Mouse (Mus musculus) heart, embryonic 16.5 days (tissue): ENCODE results near the gene Znrf3. TPM values are rescaled to one million over a fixed set of nuclear protein-coding genes. Genes with fewer than 3 reads are reported as not detected.

Experiments
- ATAC-seq: fragments of 200-750 bp; cut with Nextera tagmentation; replicated peaks from 2 replicates; pipeline ENCODE4 v1.8.0; 2017; ENCODE audit warnings: moderate number of reproducible peaks; ENCODE audit not compliant: insufficient read depth, low FRiP score; ENCODE audit errors: extremely low read depth
- H3K27ac ChIP-seq: fragments of 300-500 bp; sonication (generic); 2 replicates; pipeline ENCODE4 v1.5.1; 2014; ENCODE audit warnings: mild to moderate bottlenecking, low read length, control low read depth, moderate library complexity
- H3K27me3 ChIP-seq: fragments of 300-500 bp; sonication (generic); 2 replicates; pipeline ENCODE4 v1.6.1; 2014; ENCODE audit warnings: low read length, mixed read lengths; ENCODE audit not compliant: control insufficient read depth, insufficient read depth
- H3K36me3 ChIP-seq: fragments of 300-500 bp; sonication (generic); 2 replicates; pipeline ENCODE4 v1.6.1; 2014; ENCODE audit not compliant: control insufficient read depth, insufficient read depth
- H3K4me1 ChIP-seq: fragments of 300-500 bp; sonication (generic); 2 replicates; pipeline ENCODE4 v1.6.1; 2014; ENCODE audit warnings: low read length, mixed read lengths; ENCODE audit not compliant: control insufficient read depth, insufficient read depth
- H3K4me2 ChIP-seq: fragments of 300-500 bp; sonication (generic); 2 replicates; pipeline ENCODE4 v1.6.1; 2014; ENCODE audit warnings: low read depth, mild to moderate bottlenecking, control low read depth, low read length
- H3K4me3 ChIP-seq: fragments of 300-500 bp; sonication (generic); 2 replicates; pipeline ENCODE4 v1.5.1; 2014; ENCODE audit warnings: mild to moderate bottlenecking, control low read depth, low read length
- H3K9ac ChIP-seq: fragments of 300-500 bp; sonication (generic); 2 replicates; pipeline ENCODE4 v1.6.1; 2014; ENCODE audit warnings: low read length, control low read depth
- H3K9me3 ChIP-seq: fragments of 300-500 bp; sonication (generic); replicated peaks from 2 replicates; pipeline ENCODE4 v1.6.1; 2016; ENCODE audit warnings: low read length; ENCODE audit not compliant: control insufficient read depth
- WGBS: fragments of 180-500 bp; shearing (Covaris S2); extraction: QIAGEN DNeasy Blood & Tissue Kit; methylation state at CpG from one replicate; pipeline ENCODE4 v1.1.7; 2014; 5-methylcytosine and 5-hydroxymethylcytosine counted together
- polyA plus RNA-seq: library from polyadenylated mRNA; unstranded; fragments of >200 nt; fragmentation: Nextera tagmentation; extraction: Ambion mirVana; gene quantifications from 2 replicates; pipeline ENCODE4 v1.2.1, GENCODE M21; 2015

Gene Znrf3
- polyA plus RNA-seq, 1 experiment from 2014 or later: 7.3 TPM

DNA sequence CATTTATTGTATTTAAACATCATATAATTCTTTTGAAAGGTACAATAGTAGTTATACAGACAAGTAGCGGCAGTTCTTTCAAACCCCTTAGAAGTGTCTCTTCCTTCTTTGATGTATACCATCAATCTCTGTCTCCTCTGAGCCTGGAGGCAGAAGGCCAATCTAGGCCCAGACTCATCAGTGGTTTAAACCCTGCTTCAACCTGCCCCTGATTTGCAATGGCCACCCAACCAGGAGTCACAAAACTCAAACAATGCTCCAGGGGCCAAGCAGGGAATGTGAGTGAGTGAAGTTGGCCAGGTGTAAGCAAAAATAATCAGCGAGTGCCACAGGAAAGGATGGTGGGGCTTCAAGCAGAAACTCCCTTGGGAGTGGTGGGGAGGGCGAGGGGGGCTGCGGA is 6.1 kb upstream of the Znrf3 start:
- H3K36me3 ChIP-seq: no peaks in the 10 kb centered on the region
- no peak overlapping the region for H3K9ac ChIP-seq
- H3K27me3 ChIP-seq: no peaks in the 10 kb centered on the region; the same call in 1 of the 2 replicates
- no peak overlapping the region for H3K4me3 ChIP-seq
- no peak overlapping the region for H3K4me2 ChIP-seq
- H3K27ac ChIP-seq: no peak overlapping the region
- ATAC-seq: no peak
- no peaks in the 10 kb centered on the region; the same call in 1 of the 2 replicates for H3K4me1 ChIP-seq
- 78% methylated on average over 4 of the region's 4 CpGs for WGBS
- no peaks in the 10 kb centered on the region for H3K9me3 ChIP-seq

DNA sequence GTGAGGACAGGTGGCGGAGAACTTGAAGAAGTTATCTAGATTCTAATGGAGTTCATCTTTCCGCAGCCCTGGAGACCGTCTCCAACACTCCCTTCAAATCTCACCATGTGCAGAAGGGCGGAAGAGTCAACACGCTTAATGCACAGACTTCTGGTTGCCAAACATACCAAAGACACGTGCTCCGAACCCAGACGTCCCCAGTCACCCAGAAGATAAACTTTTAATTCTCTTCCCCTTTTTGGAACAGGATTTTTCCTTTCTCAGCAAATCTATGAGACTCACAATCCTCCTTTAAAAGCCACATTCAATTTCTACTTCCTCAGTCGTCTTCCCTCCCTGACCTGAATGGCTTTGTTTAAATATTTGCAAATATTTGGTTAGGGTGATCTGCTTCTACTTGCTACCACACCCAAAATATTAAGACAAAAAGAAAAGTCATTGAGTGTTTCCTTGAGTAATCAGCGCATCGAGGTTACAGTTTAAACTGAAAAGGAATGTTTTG is 856 bp upstream of the Znrf3 start:
- H3K4me1 ChIP-seq: peaks cover 21% of the 10 kb centered on the region
- no peaks in the 10 kb centered on the region for H3K36me3 ChIP-seq
- peak overlapping the region; percentile 88 for H3K4me3 ChIP-seq
- peak overlapping the region; percentile 82 for H3K4me2 ChIP-seq
- WGBS: 19% methylated on average over 11 of the region's 11 CpGs
- peak overlapping the region; percentile 66 for H3K9ac ChIP-seq
- no peak; the same call in 1 of the 2 replicates for ATAC-seq
- H3K9me3 ChIP-seq: no peaks in the 10 kb centered on the region
- H3K27me3 ChIP-seq: no peaks in the 10 kb centered on the region; the same call in 1 of the 2 replicates
- H3K27ac ChIP-seq: peak overlapping the region; percentile 47; the same call in 1 of the 2 replicates

DNA sequence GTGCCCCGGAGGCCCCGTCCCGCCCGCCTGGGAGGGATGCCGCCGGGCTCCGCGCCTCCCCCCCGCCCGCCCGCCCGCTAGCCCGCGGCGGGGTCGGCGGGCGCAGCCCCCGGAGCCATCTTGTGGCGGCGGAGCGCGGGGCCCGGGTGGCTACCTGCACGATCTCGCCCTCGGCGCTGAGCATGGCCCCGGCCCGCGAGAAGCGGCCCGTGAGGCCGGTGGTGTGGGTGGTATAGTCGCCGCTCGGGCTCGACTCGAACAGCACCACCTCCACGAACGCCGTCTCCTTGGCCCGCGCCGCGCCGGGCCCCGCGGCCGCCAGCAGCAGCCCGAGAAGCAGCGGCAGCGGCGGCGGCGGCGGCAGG is 431 bp downstream of the Znrf3 start:
- Histone ChIP-seq H3K27ac (peak overlapping the region; percentile 78), H3K4me3 (peak overlapping the region; percentile 88), H3K4me1 (peaks cover 21% of the 10 kb centered on the region), H3K4me2 (peak overlapping the region; percentile 82), H3K9ac (peak overlapping the region; percentile 92), H3K27me3 (no peaks in the 10 kb centered on the region; the same call in 1 of the 2 replicates), H3K36me3 (no peaks in the 10 kb centered on the region), H3K9me3 (no peaks in the 10 kb centered on the region)
- peak; percentile 49 for ATAC-seq
- WGBS: under 1% methylated on average over 49 of the region's 57 CpGs

DNA sequence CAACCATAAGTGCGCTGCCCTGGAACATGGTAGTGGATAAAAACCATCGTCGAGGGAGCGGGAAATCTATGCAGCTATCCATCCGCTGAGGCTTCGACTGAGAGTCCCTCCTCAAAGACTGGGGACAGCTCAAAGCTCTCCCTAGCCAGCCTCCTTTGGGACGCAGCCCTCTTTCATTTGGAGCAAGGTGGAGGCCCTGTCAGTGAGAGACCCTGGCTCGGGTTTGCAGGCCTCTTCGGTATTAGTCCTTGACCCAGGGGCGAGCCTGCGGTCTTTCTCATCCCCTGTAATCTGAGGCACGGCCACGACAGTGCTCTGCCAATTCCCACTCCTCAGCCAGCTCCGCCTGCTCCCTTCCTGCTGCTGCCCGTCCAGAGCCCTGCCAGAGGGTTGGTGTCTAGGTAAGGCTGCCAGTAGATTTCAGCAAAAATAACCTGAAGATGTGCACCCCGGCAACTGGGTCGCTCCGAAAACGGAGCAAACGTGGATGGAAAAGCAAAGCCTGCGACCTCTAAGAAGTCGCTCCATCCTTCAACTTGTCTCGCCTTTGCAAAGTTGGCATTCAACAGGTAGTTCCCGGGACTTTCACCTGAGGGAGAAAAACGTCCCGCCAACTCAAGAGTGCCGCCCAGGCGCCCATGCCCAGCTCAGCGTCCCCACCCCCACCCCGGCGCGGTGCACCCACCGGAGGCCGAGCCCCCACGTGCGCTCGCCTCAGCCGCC is 975 bp downstream of the Znrf3 start:
- Histone ChIP-seq H3K27ac (peak overlapping the region; percentile 78), H3K36me3 (no peaks in the 10 kb centered on the region), H3K4me2 (peak overlapping the region; percentile 82), H3K4me3 (peak overlapping the region; percentile 88), H3K9ac (peak overlapping the region; percentile 92), H3K9me3 (no peaks in the 10 kb centered on the region), H3K4me1 (peaks cover 21% of the 10 kb centered on the region), H3K27me3 (no peaks in the 10 kb centered on the region; the same call in 1 of the 2 replicates)
- WGBS: 1% methylated on average over 38 of the region's 38 CpGs
- ATAC-seq: no peak; the same call in 1 of the 2 replicates

DNA sequence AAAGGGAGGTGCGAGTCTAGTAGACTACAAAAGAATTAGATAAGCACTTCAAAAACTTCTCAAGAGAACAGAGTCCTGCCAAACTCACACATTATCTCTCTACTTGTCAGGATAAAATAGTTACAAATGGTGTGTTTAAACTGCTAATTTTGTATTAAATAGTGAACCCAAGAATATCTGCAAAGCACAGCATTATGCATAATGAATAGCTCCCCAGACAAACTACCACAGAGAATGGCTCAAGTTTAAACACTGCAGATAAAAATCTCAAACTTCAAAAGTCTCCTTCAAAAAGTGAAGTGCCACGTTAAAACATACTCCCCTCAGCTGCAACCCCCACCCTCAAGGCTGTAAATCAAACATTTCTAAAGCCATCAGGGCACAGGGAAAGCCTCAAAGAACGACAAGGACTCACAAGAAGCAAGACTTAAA is 2.0 kb downstream of the Znrf3 start:
- no peaks in the 10 kb centered on the region for H3K9me3 ChIP-seq
- 31% methylated on average over 3 of the region's 3 CpGs for WGBS
- H3K27ac ChIP-seq: no peak overlapping the region
- H3K36me3 ChIP-seq: no peaks in the 10 kb centered on the region
- no peaks in the 10 kb centered on the region for H3K27me3 ChIP-seq
- H3K4me3 ChIP-seq: peak overlapping the region; percentile 88
- no peak overlapping the region for H3K9ac ChIP-seq
- ATAC-seq: no peak
- peak overlapping the region; percentile 82 for H3K4me2 ChIP-seq
- peaks cover 23% of the 10 kb centered on the region for H3K4me1 ChIP-seq

DNA sequence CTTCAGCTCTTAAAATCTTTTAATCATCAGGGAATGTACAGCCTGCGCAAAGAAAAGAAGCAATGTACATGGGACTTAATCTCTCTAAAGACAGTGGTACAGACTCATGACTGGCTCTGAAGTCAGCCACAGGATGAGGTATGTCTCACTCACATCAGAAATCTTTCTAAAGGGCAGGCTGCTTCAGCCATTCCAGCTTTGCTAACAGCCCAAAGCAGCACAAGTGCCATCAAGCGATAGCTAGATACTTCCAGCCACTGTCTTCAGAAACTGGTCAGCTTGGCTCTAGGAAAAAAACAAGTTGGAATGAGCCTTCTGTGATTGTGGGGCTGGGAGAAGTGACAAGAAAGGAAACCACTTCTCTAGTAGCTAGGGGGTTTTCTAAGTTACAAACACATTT is 7.0 kb downstream of the Znrf3 start:
- peak overlapping the region; percentile 63; the same call in 1 of the 2 replicates for H3K27ac ChIP-seq

DNA sequence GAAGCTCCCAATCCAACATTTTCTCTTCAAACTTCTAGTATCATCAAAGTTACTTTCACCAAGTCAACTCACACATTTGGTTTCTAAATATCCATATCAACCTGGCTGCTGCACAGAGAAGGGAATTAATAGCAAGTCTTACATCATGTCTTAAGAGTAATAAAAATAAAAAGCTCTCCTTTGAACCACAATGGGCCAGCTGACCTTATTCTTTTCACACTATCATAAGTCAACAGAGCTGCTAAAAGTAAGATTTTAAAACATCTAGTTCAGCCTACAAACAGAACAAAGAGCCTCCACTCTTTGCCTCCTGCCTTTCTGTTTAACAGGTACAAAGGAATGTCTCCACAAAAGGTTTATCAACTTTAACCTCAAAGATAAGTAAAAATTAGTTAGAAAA is 7.7 kb downstream of the Znrf3 start:
- Histone ChIP-seq H3K27ac (peak overlapping the region; percentile 63), H3K4me2 (no peak overlapping the region), H3K4me3 (no peak overlapping the region), H3K4me1 (peaks cover 33% of the 10 kb centered on the region), H3K27me3 (no peaks in the 10 kb centered on the region), H3K9me3 (no peaks in the 10 kb centered on the region), H3K9ac (no peak overlapping the region), H3K36me3 (no peaks in the 10 kb centered on the region)
- no peak for ATAC-seq

More for the DNA sequence above, 7.0 kb downstream of the Znrf3 start:
- Histone ChIP-seq H3K4me3 (no peak overlapping the region), H3K9me3 (no peaks in the 10 kb centered on the region), H3K36me3 (no peaks in the 10 kb centered on the region), H3K9ac (no peak overlapping the region), H3K4me1 (peaks cover 36% of the 10 kb centered on the region), H3K4me2 (no peak overlapping the region), H3K27me3 (no peaks in the 10 kb centered on the region)
- WGBS: 55% methylated on average over 2 of the region's 2 CpGs
- no peak for ATAC-seq

DNA sequence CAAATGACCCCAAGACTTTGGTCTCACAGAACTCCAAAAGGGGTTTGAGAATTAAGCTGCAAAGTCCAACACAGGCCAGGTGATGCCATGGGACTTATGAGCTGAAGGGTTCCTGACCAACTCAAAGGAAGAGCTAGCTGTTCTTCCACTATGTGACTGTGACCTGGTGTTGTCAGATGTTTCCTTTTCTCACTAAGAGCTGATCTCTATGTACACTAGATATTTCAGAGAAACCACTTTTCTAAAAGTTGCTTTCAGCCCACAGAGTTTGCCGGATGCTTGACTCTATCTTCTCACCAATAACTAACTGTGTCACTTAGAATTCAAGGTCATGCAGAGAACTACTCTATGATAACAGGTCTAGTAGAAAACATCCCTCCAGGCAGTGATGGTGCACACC is 9.2 kb downstream of the Znrf3 start:
- no peaks in the 10 kb centered on the region for H3K36me3 ChIP-seq
- no peak overlapping the region for H3K27ac ChIP-seq
- no peaks in the 10 kb centered on the region for H3K9me3 ChIP-seq
- 74% methylated on average over 1 of the region's 1 CpGs for WGBS
- H3K27me3 ChIP-seq: no peaks in the 10 kb centered on the region
- no peak overlapping the region for H3K9ac ChIP-seq
- no peak overlapping the region for H3K4me3 ChIP-seq
- ATAC-seq: no peak
- H3K4me2 ChIP-seq: no peak overlapping the region
- H3K4me1 ChIP-seq: peaks cover 37% of the 10 kb centered on the region

DNA sequence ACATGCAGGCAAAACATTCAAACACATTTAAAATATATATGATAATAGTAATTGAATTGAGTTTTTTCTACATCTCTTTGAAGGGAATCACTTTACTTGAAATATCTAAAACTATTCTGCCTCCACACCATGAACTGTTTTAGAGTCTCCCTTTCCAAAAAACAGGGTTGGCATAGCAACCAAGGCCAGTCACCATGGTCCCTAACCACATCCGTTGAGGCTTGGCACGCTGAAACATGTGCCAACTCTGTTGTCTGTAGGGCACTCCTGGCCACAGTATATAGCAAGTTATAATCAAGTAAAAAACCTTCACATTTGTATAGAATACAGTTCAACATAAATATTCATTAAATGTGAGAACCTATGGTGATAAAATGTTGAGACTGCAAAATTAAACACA is 12.3 kb downstream of the Znrf3 start:
- Histone ChIP-seq H3K36me3 (no peaks in the 10 kb centered on the region), H3K4me1 (peaks cover 45% of the 10 kb centered on the region), H3K4me2 (no peak overlapping the region), H3K27me3 (no peaks in the 10 kb centered on the region), H3K9ac (no peak overlapping the region), H3K27ac (no peak overlapping the region), H3K4me3 (no peak overlapping the region), H3K9me3 (no peaks in the 10 kb centered on the region)
- no peak for ATAC-seq
- WGBS: 73% methylated on average over 2 of the region's 2 CpGs
